Mouse (Mus musculus) subcutaneous adipose tissue, adult 2 months (tissue): ENCODE data around the gene Olfr692. TPM values are rescaled to one million over a fixed set of nuclear protein-coding genes. Genes with fewer than 3 reads are reported as not detected.

Experiments used
- polyA plus RNA-seq: library from polyadenylated mRNA; depleted of rRNA; stranded (reverse); fragments of >200 nt; gene quantifications from 2 replicates; pipeline ENCODE4 v1.2.3, GENCODE M21; 2012; ENCODE audit warnings: low replicate concordance; rRNA removed

The Olfr692 gene
- polyA plus RNA-seq = not detected in 2 replicates

GRCm38 (mm10) chr7:105367930-105368329 is at the start of gene Olfr692:
TSS of gene Olfr692 (plus strand) at chr7:105368230.

GRCm38 (mm10) chr7:105334004-105334403 is 34.0 kb upstream of the Olfr692 start, which contains the start of gene Olfr690:
TSS of gene Olfr690 (minus strand) at chr7:105334104.

GRCm38 (mm10) chr7:105342170-105342569 is 25.9 kb upstream of the Olfr692 start, which contains the start of gene Olfr691:
TSS of gene Olfr691 (minus strand) at chr7:105342270.

GRCm38 (mm10) chr7:105374866-105375265 is 6.8 kb downstream of the Olfr692 start, which contains the start of gene Gm5901:
TSS of gene Gm5901 (plus strand) at chr7:105375038.

GRCm38 (mm10) chr7:105399935-105400624 is 32.0 kb downstream of the Olfr692 start, which contains the start of gene Fam160a2:
TSS of gene Fam160a2 (minus strand) at chr7:105400054.

GRCm38 (mm10) chr7:105404268-105404667 is 36.2 kb downstream of the Olfr692 start, which contains the start of gene Cnga4:
TSS of gene Cnga4 (plus strand) at chr7:105404568.

Other genes with a start within 250 kb of the Olfr692 start
- gene Olfr683, start 221.2 kb upstream of the Olfr692 start, polyA plus RNA-seq = not detected in 2 replicates
- gene Olfr684, start 204.6 kb upstream of the Olfr692 start, polyA plus RNA-seq = not detected in 2 replicates
- not detected in 2 replicates for gene Olfr685, start 182.2 kb upstream of the Olfr692 start, polyA plus RNA-seq
- gene Olfr686, start 160.7 kb upstream of the Olfr692 start, polyA plus RNA-seq = not detected in 2 replicates
- not detected in 2 replicates for gene Olfr688, start 80.1 kb upstream of the Olfr692 start, polyA plus RNA-seq
- not detected in 2 replicates for gene Olfr689, start 57.1 kb upstream of the Olfr692 start, polyA plus RNA-seq
- not detected in 2 replicates for gene Olfr690, start 34.1 kb upstream of the Olfr692 start, polyA plus RNA-seq
- gene Olfr691, start 26.0 kb upstream of the Olfr692 start, polyA plus RNA-seq = not detected in 2 replicates
- gene Gm5901, start 6.8 kb downstream of the Olfr692 start, polyA plus RNA-seq = not detected in 2 replicates
- gene Fam160a2, start 31.8 kb downstream of the Olfr692 start, polyA plus RNA-seq = 45.3 and 75.2 TPM in 2 replicates
- 0.19 and 0.28 TPM in 2 replicates for gene Cnga4, start 36.3 kb downstream of the Olfr692 start, polyA plus RNA-seq
- 0.14 TPM in 1 of 2 replicates, not detected in the other for gene Cckbr, start 57.5 kb downstream of the Olfr692 start, polyA plus RNA-seq
- gene Cavin3, start 114.1 kb downstream of the Olfr692 start, polyA plus RNA-seq = 224 and 534 TPM in 2 replicates
- 69.4 and 120 TPM in 2 replicates for gene Smpd1, start 186.1 kb downstream of the Olfr692 start, polyA plus RNA-seq
- gene Apbb1, start 213.4 kb downstream of the Olfr692 start, polyA plus RNA-seq = 23.1 and 46.3 TPM in 2 replicates
- 1.4 and 2.3 TPM in 2 replicates for gene Hpx, start 231.9 kb downstream of the Olfr692 start, polyA plus RNA-seq